ENCODE assay signal across 11 mouse cellular contexts in genomic region chr11:98383261-98384030, GRCm38 (mm10). TPM values are rescaled to one million over a fixed set of nuclear protein-coding genes. Genes with fewer than 3 reads are reported as not detected.
DNase-seq lines count a peak whose midpoint lies in the region; ATAC-seq and TF ChIP-seq lines count a peak whose summit lies in the region.
"Had no signal": no experiment of that assay in that cellular context is flagged by ENCODE, and none has a peak within 500 bp of the region (broad histone marks: within the 10 kb centered on the region; RNA-seq: fewer than 3 reads in every experiment).

TSS of gene Tcap (plus strand) at chr11:98383811.

- 72% methylated on average over 14 of the region's 14 CpGs for WGBS in forebrain, embryonic 16.5 days
- 66% methylated on average over 14 of the region's 14 CpGs for WGBS in forebrain, embryonic 15.5 days
- WGBS in thymus, adult 2 months, result 80% methylated on average over 14 of the region's 14 CpGs

- no peak within 1 kb of the TSS for H3K27ac ChIP-seq in forebrain, embryonic 16.5 days (ENCODE audit: low read length)
- H3K27ac ChIP-seq in forebrain, embryonic 15.5 days (replicated peaks), result no peak within 1 kb of the TSS
- no peak within 1 kb of the TSS for H3K27ac ChIP-seq in thymus, adult 2 months (ENCODE audit: control insufficient read depth, insufficient read depth, low read length)
- H3K27ac ChIP-seq: embryonic facial prominence, embryonic 13.5 days; hindbrain, embryonic 15.5 days had no signal

- no peak for DNase-seq in thymus, adult 2 months
- no peak for DNase-seq in thymus, postnatal 25 days
- peak; percentile 70 to 80 for DNase-seq in heart, adult 9 months (ENCODE audit: low spot score in 2 of 2)
- no peak for DNase-seq in urinary bladder, adult 18-20 months (ENCODE audit: low spot score in 2 of 2)
- no peak for DNase-seq in layer of hippocampus, postnatal 10 days (ENCODE audit: low spot score in 2 of 2)
- DNase-seq in layer of hippocampus, adult 11-12 months (ENCODE audit: low spot score), result no peak

- H3K27me3 ChIP-seq in forebrain, embryonic 16.5 days (replicated peaks; ENCODE audit: control insufficient read depth, insufficient read depth, low read length), result peaks cover 6% of the 10 kb centered on the region; the same call in 1 of the 2 replicates
- H3K27me3 ChIP-seq in forebrain, embryonic 15.5 days, result peaks cover 20% of the 10 kb centered on the region
- H3K27me3 ChIP-seq in thymus, adult 2 months (ENCODE audit: control insufficient read depth, insufficient read depth, low read length), result no peaks in the 10 kb centered on the region

- no peak for TF ChIP-seq POLR2A in thymus, adult 2 months (IDR thresholded peaks at IDR 0.05; ENCODE audit: control insufficient read depth, extremely low read depth, insufficient read depth, low read length, poor library complexity)

- H3K36me3 ChIP-seq in forebrain, embryonic 16.5 days (ENCODE audit: control insufficient read depth, insufficient read depth), result peaks cover 2% of the 10 kb centered on the region; the same call in 1 of the 2 replicates
- peaks cover 17% of the 10 kb centered on the region for H3K36me3 ChIP-seq in forebrain, embryonic 15.5 days
- H3K36me3 ChIP-seq in thymus, adult 2 months (ENCODE audit: control insufficient read depth, insufficient read depth, low read length), result peaks cover 20% of the 10 kb centered on the region

- no peak within 1 kb of the TSS for H3K4me3 ChIP-seq in forebrain, embryonic 16.5 days (replicated peaks; ENCODE audit: low read length)
- H3K4me3 ChIP-seq in forebrain, embryonic 15.5 days, result no peak within 1 kb of the TSS
- H3K4me3 ChIP-seq in thymus, adult 2 months (ENCODE audit: control insufficient read depth, insufficient read depth, low read length), result no peak within 1 kb of the TSS
- H3K4me3 ChIP-seq: embryonic facial prominence, embryonic 13.5 days; hindbrain, embryonic 15.5 days; megakaryocyte, embryonic 14.5 days had no signal

- TF ChIP-seq CTCF in thymus, adult 2 months (IDR thresholded peaks at IDR 0.05; ENCODE audit: borderline replicate concordance, control insufficient read depth, extremely low read depth, insufficient read depth, low read length, poor library complexity), result no peak

- no peaks in the 10 kb centered on the region for H3K9me3 ChIP-seq in forebrain, embryonic 16.5 days (ENCODE audit: control insufficient read depth, low read length)
- H3K9me3 ChIP-seq in forebrain, embryonic 15.5 days, result no peaks in the 10 kb centered on the region
- H3K9me3 ChIP-seq: embryonic facial prominence, embryonic 13.5 days; hindbrain, embryonic 15.5 days; megakaryocyte, embryonic 14.5 days had no signal

- peak within 1 kb of the TSS; percentile 15; the same call in 1 of the 2 replicates for H3K9ac ChIP-seq in forebrain, embryonic 16.5 days (replicated peaks; ENCODE audit: low read depth, low read length)
- no peak within 1 kb of the TSS for H3K9ac ChIP-seq in forebrain, embryonic 15.5 days (replicated peaks)
- H3K9ac ChIP-seq: embryonic facial prominence, embryonic 13.5 days; hindbrain, embryonic 15.5 days had no signal

- peaks cover 9% of the 10 kb centered on the region for H3K4me1 ChIP-seq in forebrain, embryonic 16.5 days (replicated peaks; ENCODE audit: control insufficient read depth, insufficient read depth, low read length)
- peaks cover 8% of the 10 kb centered on the region for H3K4me1 ChIP-seq in forebrain, embryonic 15.5 days
- H3K4me1 ChIP-seq in thymus, adult 2 months (replicated peaks; ENCODE audit: control insufficient read depth, insufficient read depth, low read length), result peaks cover 3% of the 10 kb centered on the region; the same call in 1 of the 2 replicates

- no peak within 1 kb of the TSS for H3K4me2 ChIP-seq in forebrain, embryonic 16.5 days (ENCODE audit: low read length)
- H3K4me2 ChIP-seq in forebrain, embryonic 15.5 days (replicated peaks), result no peak within 1 kb of the TSS
- H3K4me2 ChIP-seq: embryonic facial prominence, embryonic 13.5 days; hindbrain, embryonic 15.5 days had no signal

- ATAC-seq in forebrain, embryonic 16.5 days, result no peak
- ATAC-seq in forebrain, embryonic 15.5 days (replicated peaks), result no peak

RNA-seq across cellular contexts. Expression of gene Tcap, which starts in this region (rescaled TPM):
- polyA plus RNA-seq in forebrain, embryonic 16.5 days (2015; fragmentation: Nextera tagmentation; extraction: Ambion mirVana), result 0.23 and 0.26 TPM in 2 replicates
- polyA plus RNA-seq in forebrain, embryonic 15.5 days (2015; fragmentation: Nextera tagmentation; extraction: Ambion mirVana), result 0.18 and 0.20 TPM in 2 replicates
- 9.9 and 83.8 TPM in 2 replicates for polyA plus RNA-seq in thymus, adult 2 months (2012; rRNA removed)
- total RNA-seq in layer of hippocampus, postnatal 10 days (2021), result 1 to 10 TPM; 1.4 to 1.6 TPM
- polyA plus RNA-seq: hindbrain, embryonic 15.5 days had no signal

Comparison
In these comparisons a context has a peak if more than half of its experiments do, and no peak if none do; other contexts are left out.
1. DNase-seq: peak in heart, adult 9 months (2 of 2); none in thymus, adult 2 months (single experiment), thymus, postnatal 25 days (single experiment), urinary bladder, adult 18-20 months (0 of 2), layer of hippocampus, postnatal 10 days (0 of 2) and layer of hippocampus, adult 11-12 months (single experiment).